Mouse (Mus musculus) forebrain, postnatal 0 days (tissue): Measurements from ENCODE around the gene Ints11. TPM values are rescaled to one million over a fixed set of nuclear protein-coding genes. Genes with fewer than 3 reads are reported as not detected.

ENCODE experiments used
- ATAC-seq: fragments of 200-750 bp; cut with Nextera tagmentation; 2 replicates; pipeline ENCODE4 v1.8.0; 2017; ENCODE audit warnings: mild to moderate bottlenecking, moderate library complexity
- DNase-seq: peaks from one replicate; pipeline ENCODE4 v3.0.0-alpha.2; 2015
- H3K27ac ChIP-seq: fragments of 300-500 bp; sonication (generic); 2 replicates; pipeline ENCODE4 v1.5.1; 2014; ENCODE audit warnings: low read depth, mild to moderate bottlenecking, antibody characterized with exemption, low read length, moderate library complexity, mixed read lengths
- H3K27me3 ChIP-seq: fragments of 300-500 bp; sonication (generic); 2 replicates; pipeline ENCODE4 v1.6.1; 2014; ENCODE audit warnings: mild to moderate bottlenecking, low read length, mixed read lengths; ENCODE audit not compliant: insufficient read depth
- H3K36me3 ChIP-seq: fragments of 300-500 bp; sonication (generic); 2 replicates; pipeline ENCODE4 v1.6.1; 2014; ENCODE audit warnings: mild to moderate bottlenecking, moderate library complexity; ENCODE audit not compliant: insufficient read depth
- H3K4me1 ChIP-seq: fragments of 300-500 bp; sonication (generic); 2 replicates; pipeline ENCODE4 v1.6.1; 2014; ENCODE audit warnings: antibody characterized with exemption; ENCODE audit not compliant: insufficient read depth
- H3K4me2 ChIP-seq: fragments of 300-500 bp; sonication (generic); 2 replicates; pipeline ENCODE4 v1.6.1; 2014; ENCODE audit warnings: low read depth, mild to moderate bottlenecking, moderate library complexity
- H3K4me3 ChIP-seq: fragments of 300-500 bp; sonication (generic); 2 replicates; pipeline ENCODE4 v1.5.1; 2014; ENCODE audit warnings: low read depth, low read length, mixed read lengths
- H3K9ac ChIP-seq: fragments of 300-500 bp; sonication (generic); 2 replicates; pipeline ENCODE4 v1.6.1; 2014; ENCODE audit warnings: mild to moderate bottlenecking
- H3K9me3 ChIP-seq: fragments of 300-500 bp; sonication (generic); 2 replicates; pipeline ENCODE4 v1.6.1; 2016; ENCODE audit warnings: low read length
- CTCF ChIP-seq: sonication (generic); IDR thresholded peaks from 2 replicates; pipeline ENCODE4 v1.5.1; 2016; ENCODE audit warnings: antibody characterized with exemption, control low read depth, low read depth
- WGBS: fragments of 180-500 bp; shearing (Covaris S2); extraction: QIAGEN DNeasy Blood & Tissue Kit; methylation state at CpG from one replicate; pipeline ENCODE4 v1.1.7; 2014; 5-methylcytosine and 5-hydroxymethylcytosine counted together
- microRNA-seq, 2 experiments: library from miRNA; unstranded; fragments of <30 nt; microRNA quantifications; one replicate each; pipeline ENCODE4; 2016
- polyA plus RNA-seq: library from polyadenylated mRNA; unstranded; fragments of >200 nt; fragmentation: Nextera tagmentation; extraction: Ambion mirVana; gene quantifications from 2 replicates; pipeline ENCODE4 v1.2.1, GENCODE M21; 2015
- total RNA-seq: library from RNA; depleted of rRNA; stranded (reverse); fragments of >200 nt; gene quantifications from 2 replicates; pipeline ENCODE4 v1.2.3, GENCODE M21; 2014; rRNA removed

The Ints11 gene
- total and polyA plus RNA-seq, 2 experiments from 2014 or later, result 47.7 to 58.8 TPM

- Histone ChIP-seq H3K4me1 (no peaks in the 10 kb centered on the region), H3K36me3 (peaks cover 54% of the 10 kb centered on the region), H3K4me2 (no peak overlapping the region), H3K27me3 (no peaks in the 10 kb centered on the region), H3K9ac (no peak overlapping the region), H3K27ac (no peak overlapping the region), H3K9me3 (no peaks in the 10 kb centered on the region), H3K4me3 (no peak overlapping the region)
- DNase-seq (no peak), ATAC-seq (no peak)
- WGBS, result 86% methylated on average over 11 of the region's 11 CpGs
- TF ChIP-seq CTCF, result no peak
Observed at GRCm38 (mm10) chr4:155907003-155907402, 37.7 kb downstream of the Ints11 start.

GRCm38 (mm10) chr4:155908281-155908680 lies 38.9 kb downstream of the Ints11 start:
- 76% methylated on average over 7 of the region's 7 CpGs for WGBS
- no peaks in the 10 kb centered on the region for H3K9me3 ChIP-seq
- H3K9ac ChIP-seq, result no peak overlapping the region
- ATAC-seq, result 0 out of 2 replicates have a peak, but pooled peaks have one; percentile 19
- no peak overlapping the region for H3K27ac ChIP-seq
- no peak overlapping the region for H3K4me3 ChIP-seq
- H3K36me3 ChIP-seq, result peaks cover 41% of the 10 kb centered on the region
- no peak for DNase-seq
- no peak for TF ChIP-seq CTCF
- H3K4me1 ChIP-seq, result no peaks in the 10 kb centered on the region
- H3K4me2 ChIP-seq, result no peak overlapping the region
- H3K27me3 ChIP-seq, result no peaks in the 10 kb centered on the region

GRCm38 (mm10) chr4:155908751-155909150 lies 39.4 kb downstream of the Ints11 start:
- Histone ChIP-seq H3K4me1 (no peaks in the 10 kb centered on the region), H3K36me3 (peaks cover 37% of the 10 kb centered on the region), H3K4me2 (no peak overlapping the region), H3K9ac (no peak overlapping the region), H3K27me3 (no peaks in the 10 kb centered on the region), H3K27ac (no peak overlapping the region), H3K9me3 (no peaks in the 10 kb centered on the region), H3K4me3 (no peak overlapping the region)
- no peak for DNase-seq
- WGBS, result 88% methylated on average over 4 of the region's 4 CpGs
- TF ChIP-seq CTCF, result no peak
- no peak for ATAC-seq

GRCm38 (mm10) chr4:155932031-155932430 lies 62.7 kb downstream of the Ints11 start:
- Histone ChIP-seq H3K4me2 (no peak overlapping the region), H3K9ac (no peak overlapping the region), H3K4me1 (no peaks in the 10 kb centered on the region), H3K27me3 (no peaks in the 10 kb centered on the region), H3K9me3 (no peaks in the 10 kb centered on the region), H3K36me3 (no peaks in the 10 kb centered on the region), H3K4me3 (no peak overlapping the region), H3K27ac (no peak overlapping the region)
- no peak for DNase-seq
- WGBS, result 65% methylated on average over 1 of the region's 1 CpGs
- no peak for TF ChIP-seq CTCF
- ATAC-seq, result no peak

Small RNA genes lying within 50 kb of the gene (microRNA-seq; reads per million reads assigned to microRNA genes)
- gene Gm22991, result 0 reads per million in 2 experiments

Other genes starting within 250 kb of the Ints11 start
- 20.7 and 21.8 TPM in 2 replicates for gene Cdk11b, start 244.7 kb upstream of the Ints11 start, total RNA-seq
- 48.7 and 64.7 TPM in 2 replicates for gene Cdk11b, start 244.7 kb upstream of the Ints11 start, polyA plus RNA-seq
- gene Gm10563, start 224.1 kb upstream of the Ints11 start, total RNA-seq, result not detected in 2 replicates
- gene Gm10563, start 224.1 kb upstream of the Ints11 start, polyA plus RNA-seq, result not detected in 2 replicates
- 6.0 TPM in 2 replicates for gene Mmp23, start 216.2 kb upstream of the Ints11 start, total RNA-seq
- gene Mmp23, start 216.2 kb upstream of the Ints11 start, polyA plus RNA-seq, result 2.5 and 2.9 TPM in 2 replicates
- gene Mib2, start 200.3 kb upstream of the Ints11 start, total RNA-seq, result 98.0 and 116 TPM in 2 replicates
- 42.9 and 46.5 TPM in 2 replicates for gene Mib2, start 200.3 kb upstream of the Ints11 start, polyA plus RNA-seq
- gene Fndc10, start 175.2 kb upstream of the Ints11 start, total RNA-seq, result 31.9 and 33.5 TPM in 2 replicates
- gene Fndc10, start 175.2 kb upstream of the Ints11 start, polyA plus RNA-seq, result 20.4 and 24.6 TPM in 2 replicates
- 103 and 121 TPM in 2 replicates for gene Ssu72, start 164.7 kb upstream of the Ints11 start, total RNA-seq
- 164 and 176 TPM in 2 replicates for gene Ssu72, start 164.7 kb upstream of the Ints11 start, polyA plus RNA-seq
- 43.4 and 55.2 TPM in 2 replicates for gene Tmem240, start 134.7 kb upstream of the Ints11 start, total RNA-seq
- gene Tmem240, start 134.7 kb upstream of the Ints11 start, polyA plus RNA-seq, result 19.1 and 23.8 TPM in 2 replicates
- gene Atad3a, start 108.5 kb upstream of the Ints11 start, total RNA-seq, result 72.3 and 79.2 TPM in 2 replicates
- 61.3 and 68.6 TPM in 2 replicates for gene Atad3a, start 108.5 kb upstream of the Ints11 start, polyA plus RNA-seq
- 27.9 and 29.6 TPM in 2 replicates for gene Vwa1, start 94.8 kb upstream of the Ints11 start, total RNA-seq
- gene Vwa1, start 94.8 kb upstream of the Ints11 start, polyA plus RNA-seq, result 22.9 and 24.8 TPM in 2 replicates
- gene Tmem88b, start 83.7 kb upstream of the Ints11 start, total RNA-seq, result 0.14 and 0.38 TPM in 2 replicates
- 0.24 and 0.38 TPM in 2 replicates for gene Tmem88b, start 83.7 kb upstream of the Ints11 start, polyA plus RNA-seq
- not detected in 2 replicates for gene Ankrd65, start 79.1 kb upstream of the Ints11 start, total RNA-seq
- not detected in 2 replicates for gene Ankrd65, start 79.1 kb upstream of the Ints11 start, polyA plus RNA-seq
- gene Mrpl20, start 66.7 kb upstream of the Ints11 start, total RNA-seq, result 134 and 220 TPM in 2 replicates
- 304 and 396 TPM in 2 replicates for gene Mrpl20, start 66.7 kb upstream of the Ints11 start, polyA plus RNA-seq
- gene Ccnl2, start 57.1 kb upstream of the Ints11 start, total RNA-seq, result 112 and 113 TPM in 2 replicates
- 48.3 and 68.3 TPM in 2 replicates for gene Ccnl2, start 57.1 kb upstream of the Ints11 start, polyA plus RNA-seq
- 90.9 and 93.0 TPM in 2 replicates for gene Aurkaip1, start 38.3 kb upstream of the Ints11 start, total RNA-seq
- 148 and 183 TPM in 2 replicates for gene Aurkaip1, start 38.3 kb upstream of the Ints11 start, polyA plus RNA-seq
- 19.5 and 35.9 TPM in 2 replicates for gene Mxra8, start 29.9 kb upstream of the Ints11 start, total RNA-seq
- 25.0 and 30.5 TPM in 2 replicates for gene Mxra8, start 29.9 kb upstream of the Ints11 start, polyA plus RNA-seq
- 118 and 120 TPM in 2 replicates for gene Dvl1, start 22.1 kb upstream of the Ints11 start, total RNA-seq
- gene Dvl1, start 22.1 kb upstream of the Ints11 start, polyA plus RNA-seq, result 15.1 and 16.3 TPM in 2 replicates
- gene Tas1r3, start 6.2 kb upstream of the Ints11 start, total RNA-seq, result 0.54 and 0.67 TPM in 2 replicates
- 0.14 and 0.22 TPM in 2 replicates for gene Tas1r3, start 6.2 kb upstream of the Ints11 start, polyA plus RNA-seq
- 12.7 and 19.8 TPM in 2 replicates for gene Cptp, start 106 bp upstream of the Ints11 start, total RNA-seq
- gene Cptp, start 106 bp upstream of the Ints11 start, polyA plus RNA-seq, result 18.7 and 22.8 TPM in 2 replicates
- gene Pusl1, start 22.2 kb downstream of the Ints11 start, total RNA-seq, result 65.4 and 69.5 TPM in 2 replicates
- 56.5 and 59.0 TPM in 2 replicates for gene Pusl1, start 22.2 kb downstream of the Ints11 start, polyA plus RNA-seq
- gene Acap3, start 22.3 kb downstream of the Ints11 start, total RNA-seq, result 116 and 147 TPM in 2 replicates
- 84.2 and 95.3 TPM in 2 replicates for gene Acap3, start 22.3 kb downstream of the Ints11 start, polyA plus RNA-seq
- gene Ube2j2, start 74.3 kb downstream of the Ints11 start, total RNA-seq, result 80.3 and 84.7 TPM in 2 replicates
- 138 and 163 TPM in 2 replicates for gene Ube2j2, start 74.3 kb downstream of the Ints11 start, polyA plus RNA-seq
- 12.8 and 13.9 TPM in 2 replicates for gene C1qtnf12, start 92.8 kb downstream of the Ints11 start, total RNA-seq
- gene C1qtnf12, start 92.8 kb downstream of the Ints11 start, polyA plus RNA-seq, result 10.3 and 11.1 TPM in 2 replicates
- gene B3galt6, start 123.1 kb downstream of the Ints11 start, total RNA-seq, result 39.5 and 43.9 TPM in 2 replicates
- gene B3galt6, start 123.1 kb downstream of the Ints11 start, polyA plus RNA-seq, result 19.4 and 28.6 TPM in 2 replicates
- 123 and 126 TPM in 2 replicates for gene Sdf4, start 123.3 kb downstream of the Ints11 start, total RNA-seq
- gene Sdf4, start 123.3 kb downstream of the Ints11 start, polyA plus RNA-seq, result 115 and 117 TPM in 2 replicates
- gene Tnfrsf4, start 144.3 kb downstream of the Ints11 start, total RNA-seq, result 0.48 and 1.3 TPM in 2 replicates
- 0.40 and 0.49 TPM in 2 replicates for gene Tnfrsf4, start 144.3 kb downstream of the Ints11 start, polyA plus RNA-seq
- gene Tnfrsf18, start 156.6 kb downstream of the Ints11 start, total RNA-seq, result 1.5 TPM in 1 of 2 replicates, not detected in the other
- gene Tnfrsf18, start 156.6 kb downstream of the Ints11 start, polyA plus RNA-seq, result 0.67 and 1.2 TPM in 2 replicates
- gene Ttll10, start 189.9 kb downstream of the Ints11 start, total RNA-seq, result not detected in 2 replicates
- 0.06 TPM in 1 of 2 replicates, not detected in the other for gene Ttll10, start 189.9 kb downstream of the Ints11 start, polyA plus RNA-seq
- 22.8 and 28.3 TPM in 2 replicates for gene 9430015G10Rik, start 240.4 kb downstream of the Ints11 start, total RNA-seq
- 18.3 and 22.3 TPM in 2 replicates for gene 9430015G10Rik, start 240.4 kb downstream of the Ints11 start, polyA plus RNA-seq